Mouse (Mus musculus): ENCODE measurements at regions not wholly inside any gene's neighbourhood (a gene's known extent, or its start where the extent isn't known, plus 50 kb on each side); places are given as distances from the start of the nearest gene placed in this dataset.

DNA sequence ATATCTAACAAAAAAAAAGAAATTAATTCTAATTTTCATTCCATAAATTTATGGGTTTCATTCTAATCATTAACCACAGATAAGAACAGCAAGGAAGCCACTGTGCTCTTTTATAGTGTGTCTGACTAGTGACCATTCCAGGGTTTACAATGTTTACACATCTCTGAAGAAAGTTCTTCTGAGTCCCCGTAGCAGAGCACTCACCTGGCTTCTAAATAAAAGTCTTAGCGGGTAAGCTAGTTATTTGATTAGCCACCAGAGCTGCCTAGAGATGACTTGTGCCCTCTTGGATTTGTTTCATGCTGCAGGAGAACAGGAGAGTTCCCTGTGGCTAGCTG, 206.7 kb upstream of the Ank start:
- no peak for DNase-seq (ENCODE audit: low read depth, low spot score)

DNA sequence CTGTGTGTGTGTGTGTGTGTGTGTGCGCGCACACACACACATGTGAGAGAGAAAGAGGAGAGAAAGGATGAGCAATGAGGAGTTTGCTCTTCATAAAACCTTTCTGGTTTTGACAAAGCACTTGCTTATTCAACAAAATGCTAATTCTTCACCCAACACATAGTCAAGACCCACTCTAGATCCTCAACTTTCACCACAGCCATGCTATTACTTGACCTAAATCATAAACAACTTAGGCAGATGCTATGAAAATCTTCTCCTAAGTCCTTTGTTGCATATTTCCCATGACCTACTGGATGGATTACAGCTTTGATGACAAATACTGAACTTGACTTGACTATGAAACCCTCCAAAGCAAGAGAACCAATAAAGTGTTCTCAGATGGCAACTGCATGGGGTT, 196.3 kb upstream of the Ank start:
- no peak for DNase-seq (ENCODE audit: low read depth, low spot score)

DNA sequence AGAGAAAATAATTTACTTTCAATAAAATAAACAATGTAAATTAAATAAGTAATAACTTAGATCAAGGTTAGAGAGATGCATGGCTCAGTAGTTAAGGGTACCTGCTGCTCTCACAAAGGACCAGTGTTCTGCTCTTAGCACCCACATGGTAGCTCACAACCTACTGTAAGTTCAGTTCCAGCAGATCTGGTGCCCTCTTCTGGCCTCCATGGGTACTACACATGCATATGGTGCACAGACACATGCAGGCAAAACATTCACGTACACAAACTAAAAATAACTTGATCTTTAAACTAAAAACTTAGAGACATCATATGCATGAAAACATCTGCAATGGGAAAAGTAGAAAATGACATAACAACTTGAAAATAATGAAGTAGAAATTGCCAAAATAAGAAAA, 184.2 kb upstream of the Ank start:
- DNase-seq (ENCODE audit: low read depth, low spot score) = peak; percentile 7

DNA sequence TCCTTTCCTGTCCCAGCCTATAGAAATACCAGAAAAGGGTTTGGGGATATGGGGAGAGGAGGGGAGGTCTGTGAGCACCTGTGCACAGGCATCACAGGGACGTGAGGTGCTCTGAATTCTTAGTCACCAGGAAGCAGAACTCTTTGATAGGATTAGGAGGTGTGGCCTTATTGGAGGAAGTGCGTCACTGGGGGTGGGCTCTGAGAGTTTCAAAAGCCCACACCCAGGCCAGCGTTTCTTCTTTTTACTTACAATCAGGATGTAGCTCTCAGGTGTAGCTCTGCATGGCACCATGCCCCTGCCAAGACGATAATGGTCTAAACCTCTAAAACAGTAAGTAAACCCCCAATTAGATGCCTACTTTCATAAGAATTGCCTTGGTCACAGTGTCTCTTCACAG, 162.6 kb upstream of the Ank start:
- no peak for DNase-seq (ENCODE audit: low read depth, low spot score)

DNA sequence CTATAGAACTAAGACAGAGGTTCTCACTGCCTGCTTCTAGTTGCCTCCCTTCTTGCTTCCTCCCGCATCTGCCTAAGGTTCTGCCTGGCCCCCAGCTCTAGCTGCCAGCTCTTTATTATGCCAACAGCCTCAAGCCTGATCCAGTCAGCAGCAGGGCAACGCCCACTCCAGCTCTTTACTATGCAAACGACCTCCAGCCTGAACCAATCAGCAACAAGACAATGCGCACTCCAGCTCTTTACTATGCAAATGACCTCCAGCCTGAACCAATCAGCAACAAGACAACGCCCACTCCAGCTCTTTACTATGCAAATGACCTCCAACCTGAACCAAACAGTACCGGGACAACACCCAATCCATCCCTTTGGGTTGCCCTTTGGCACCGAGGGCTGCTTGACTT, 162.2 kb upstream of the Ank start:
- DNase-seq (ENCODE audit: low read depth, low spot score) = no peak

DNA sequence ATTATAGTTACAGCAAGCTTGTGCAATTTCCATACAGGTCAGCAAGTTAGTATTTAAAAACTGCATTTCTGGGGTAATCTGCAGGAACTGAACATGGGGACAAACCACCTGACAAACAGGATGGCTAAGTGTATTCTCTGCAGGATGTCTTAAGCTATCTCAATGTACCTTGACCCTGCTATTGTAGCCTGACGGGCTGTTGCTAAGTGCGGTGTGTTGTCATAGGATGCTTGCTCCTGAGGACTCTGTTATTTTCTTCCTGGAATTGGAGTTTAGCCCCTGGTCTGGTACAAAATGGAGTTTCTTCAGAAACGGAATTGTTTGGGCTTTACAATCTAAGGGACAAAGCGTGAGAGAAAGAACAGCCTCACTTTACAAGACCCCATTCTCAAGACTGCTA, 161.4 kb upstream of the Ank start:
- DNase-seq (ENCODE audit: low read depth, low spot score) = no peak

DNA sequence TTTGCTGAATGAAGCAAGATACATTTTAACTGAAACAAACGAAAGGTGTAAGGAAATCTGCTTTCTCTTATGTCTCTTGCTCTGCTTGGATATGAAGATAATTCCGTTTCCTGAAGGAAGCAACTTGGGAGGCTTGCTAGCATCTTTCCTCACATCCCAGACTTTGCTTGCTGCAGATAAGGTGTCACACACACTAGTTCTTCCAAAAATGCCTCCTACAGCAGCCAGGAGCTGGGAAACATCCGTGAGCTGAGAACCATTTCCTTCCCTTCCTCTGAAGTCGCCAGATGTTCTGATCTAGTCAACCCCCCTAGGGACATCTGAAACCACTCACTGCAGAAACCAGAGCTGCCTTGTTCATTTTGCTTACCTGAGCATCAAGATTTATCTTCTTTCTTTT, 157.8 kb upstream of the Ank start:
- no peak for DNase-seq (ENCODE audit: low read depth, low spot score)

DNA sequence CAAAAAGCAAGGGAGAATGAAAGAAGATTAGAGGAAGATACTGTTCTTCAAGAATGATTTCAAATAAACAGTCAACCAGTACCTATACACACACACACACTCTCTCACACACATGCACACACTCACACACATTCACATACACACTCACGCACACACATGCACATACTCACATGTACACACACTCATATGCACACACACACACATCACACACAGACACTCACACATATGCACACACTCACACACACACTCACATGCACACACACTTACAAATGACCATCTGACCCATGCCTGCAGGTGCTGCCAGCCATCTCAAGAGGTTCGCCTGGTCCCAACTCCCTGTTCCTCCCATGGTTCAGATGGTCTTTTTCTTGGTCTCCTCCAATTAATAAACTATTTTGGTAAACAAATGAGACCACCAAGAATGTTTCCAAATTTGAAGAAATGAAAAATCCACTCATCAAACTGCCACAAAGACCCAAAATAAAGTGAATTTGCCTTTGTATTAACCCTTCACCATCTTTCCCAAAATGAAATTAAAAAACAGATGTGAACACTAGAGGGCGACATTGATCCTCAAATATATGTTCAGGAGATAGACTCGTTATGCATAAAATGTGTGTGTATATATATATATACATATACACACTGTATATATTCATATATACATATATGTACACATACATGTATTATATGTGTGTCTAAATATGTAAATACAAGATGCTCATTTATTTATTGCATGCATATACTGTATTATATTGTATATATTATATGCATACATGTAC, 150.3 kb upstream of the Ank start:
- peak; percentile 41 for DNase-seq (ENCODE audit: low read depth, low spot score)

DNA sequence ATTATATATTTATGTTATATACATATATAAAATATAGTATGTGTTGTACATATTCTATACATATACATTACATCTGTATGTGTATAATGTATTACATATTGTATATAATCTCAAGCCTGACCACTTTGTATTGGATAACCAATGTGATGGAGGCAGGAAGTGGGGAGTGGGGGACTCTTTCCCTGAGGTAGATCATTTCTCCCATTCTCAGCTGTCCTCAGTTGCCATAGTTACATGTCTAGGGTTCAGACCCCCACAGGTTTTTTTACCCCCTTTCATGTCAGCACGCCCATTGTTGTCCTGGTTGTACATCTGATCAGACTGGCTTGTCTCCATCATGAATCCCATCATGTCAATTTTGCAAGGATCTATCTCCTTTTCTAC, 149.7 kb upstream of the Ank start:
- DNase-seq (ENCODE audit: low read depth, low spot score) = no peak

DNA sequence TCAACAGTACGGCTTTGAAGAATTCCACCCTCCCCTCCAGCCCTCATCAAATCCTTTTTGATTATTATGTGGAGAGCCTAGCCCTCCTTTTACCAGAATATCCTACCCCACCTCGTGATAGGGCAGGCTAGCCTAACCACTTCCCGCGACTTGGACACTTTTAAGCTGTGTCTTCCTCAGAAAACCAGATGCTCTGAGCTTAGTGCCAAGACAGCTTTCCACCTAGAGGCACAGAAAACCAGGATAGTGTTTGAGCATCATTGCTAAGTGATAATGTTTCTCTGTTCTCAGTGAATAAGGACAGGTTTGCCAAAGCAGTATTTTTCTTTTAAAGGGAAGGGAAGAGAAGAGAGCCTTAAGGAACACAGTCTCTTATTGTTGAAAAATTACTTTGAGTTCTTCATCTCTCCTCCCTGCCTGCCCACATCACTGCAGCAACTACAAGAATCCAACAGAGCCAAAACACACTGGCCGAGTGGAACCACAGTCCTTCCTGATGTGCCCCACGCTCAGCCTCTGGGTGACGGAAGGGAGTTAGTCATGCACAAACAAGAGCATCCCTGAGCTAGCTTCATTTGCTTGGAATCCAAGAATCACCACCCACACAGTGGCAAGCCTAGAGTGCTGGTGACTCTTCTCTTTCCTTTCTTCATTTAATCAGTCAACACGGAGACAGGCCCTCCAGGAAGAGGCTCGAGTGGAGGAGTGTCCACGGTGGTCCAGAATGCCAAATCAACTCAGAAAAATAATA, 144.4 kb upstream of the Ank start:
- no peak for DNase-seq (ENCODE audit: low read depth, low spot score)

DNA sequence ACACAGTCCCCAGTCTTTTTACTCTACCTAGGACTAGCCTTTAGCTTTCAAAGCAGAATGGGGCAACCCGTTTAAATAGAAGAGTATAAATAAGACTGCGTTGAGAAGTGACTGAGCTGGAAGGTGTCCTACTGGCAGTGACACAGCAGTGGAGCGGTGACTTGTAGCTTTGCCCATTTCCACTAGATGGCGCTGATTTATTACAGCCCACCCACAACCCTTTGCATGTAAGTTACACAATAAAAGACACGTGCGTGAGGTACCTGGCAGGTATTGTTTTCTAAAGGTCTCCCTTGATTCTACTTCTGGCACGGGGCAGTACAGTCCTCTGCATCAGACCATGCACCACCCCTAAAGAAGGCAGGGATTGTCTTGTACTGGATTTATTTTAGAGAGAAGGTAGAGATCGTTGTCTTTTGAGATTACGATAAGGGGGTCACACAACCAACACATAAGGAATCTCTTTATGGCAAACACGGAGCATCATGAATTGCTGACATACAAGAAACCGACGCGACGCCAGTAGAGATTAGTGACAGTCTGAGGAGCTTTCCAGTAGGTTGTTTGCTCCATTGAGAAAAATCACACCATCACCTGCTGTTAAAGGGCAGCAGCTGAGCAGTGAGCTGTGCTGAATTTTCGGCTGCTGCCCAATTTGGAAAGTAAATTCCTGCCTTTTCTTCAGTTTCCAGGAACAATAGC, 140.5 kb upstream of the Ank start:
- peak; percentile 65 for DNase-seq (ENCODE audit: low read depth, low spot score)

DNA sequence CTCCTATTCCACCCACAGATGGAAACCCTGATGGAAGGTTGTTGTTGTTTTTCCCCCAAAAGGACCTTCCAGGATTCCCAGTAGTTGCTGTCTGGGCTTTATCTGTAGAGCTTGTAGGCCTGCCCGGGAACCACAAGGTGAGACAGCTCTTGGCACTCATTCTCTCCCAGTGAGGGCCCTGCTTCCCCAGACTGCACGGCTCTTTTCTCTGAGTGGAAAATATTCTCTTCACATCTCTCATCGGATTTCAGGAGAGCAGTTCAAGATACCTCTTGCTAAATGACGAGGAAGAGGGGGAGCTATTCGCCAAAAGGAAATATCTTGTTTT, 140.0 kb upstream of the Ank start:
- DNase-seq (ENCODE audit: low read depth, low spot score) = no peak

DNA sequence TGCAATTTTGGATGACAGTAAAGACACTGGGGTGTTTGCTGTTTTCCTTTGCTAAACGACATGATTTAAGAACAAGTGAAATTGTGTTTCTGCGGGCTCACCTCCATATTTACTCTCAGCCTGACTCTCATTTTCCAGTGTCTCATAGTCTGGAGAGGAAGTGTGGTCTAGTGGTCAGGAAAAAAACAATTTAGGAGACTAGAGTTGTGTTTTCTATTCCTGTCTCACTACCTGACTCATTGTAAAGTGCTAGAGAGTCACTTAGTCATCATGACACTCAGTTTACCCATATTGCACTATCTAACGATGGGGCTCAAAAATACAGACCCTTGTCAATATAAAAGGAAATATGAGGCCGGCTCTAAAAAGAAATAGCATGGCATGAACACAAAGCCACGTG, 138.7 kb upstream of the Ank start:
- no peak for DNase-seq (ENCODE audit: low read depth, low spot score)

DNA sequence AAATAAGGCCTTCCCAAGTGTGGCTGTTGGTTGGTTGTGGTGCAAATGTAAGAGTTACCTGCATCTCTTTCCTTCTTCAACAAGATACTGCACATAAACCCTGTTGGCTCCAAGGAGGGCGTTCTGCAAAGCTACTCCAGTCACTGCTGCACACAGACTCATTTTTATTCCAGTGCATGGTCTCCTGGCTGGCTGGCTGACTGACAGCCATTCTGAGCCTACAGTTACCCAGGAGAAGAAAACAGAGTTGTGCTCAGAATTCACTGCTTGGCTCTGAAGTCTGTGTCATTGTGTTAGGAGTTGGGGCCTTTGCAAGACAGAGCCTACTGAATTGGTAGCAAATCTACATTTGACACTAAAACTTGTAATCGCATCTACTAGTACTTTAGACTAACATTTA, 138.0 kb upstream of the Ank start:
- DNase-seq (ENCODE audit: low read depth, low spot score) = no peak

DNA sequence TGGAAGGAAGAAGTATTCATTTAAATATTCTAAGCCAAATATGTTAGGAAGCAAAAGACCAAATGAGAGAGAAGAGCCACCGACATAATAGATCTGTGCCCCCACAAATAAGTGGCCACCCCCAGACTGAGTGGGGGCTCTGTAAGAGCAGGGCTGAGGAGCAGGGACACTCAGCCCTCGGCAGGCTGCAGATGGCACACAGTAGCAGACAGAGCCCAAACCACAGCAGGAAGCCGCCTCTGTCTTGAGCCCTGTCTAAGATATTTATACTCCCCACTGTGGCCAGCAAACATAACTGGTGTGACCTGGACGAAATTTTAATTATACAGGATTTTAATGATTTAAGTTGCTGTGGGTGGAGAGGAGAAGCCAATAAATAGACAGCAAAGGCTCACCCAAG, 126.4 kb upstream of the Ank start:
- no peak for DNase-seq (ENCODE audit: low read depth, low spot score)

DNA sequence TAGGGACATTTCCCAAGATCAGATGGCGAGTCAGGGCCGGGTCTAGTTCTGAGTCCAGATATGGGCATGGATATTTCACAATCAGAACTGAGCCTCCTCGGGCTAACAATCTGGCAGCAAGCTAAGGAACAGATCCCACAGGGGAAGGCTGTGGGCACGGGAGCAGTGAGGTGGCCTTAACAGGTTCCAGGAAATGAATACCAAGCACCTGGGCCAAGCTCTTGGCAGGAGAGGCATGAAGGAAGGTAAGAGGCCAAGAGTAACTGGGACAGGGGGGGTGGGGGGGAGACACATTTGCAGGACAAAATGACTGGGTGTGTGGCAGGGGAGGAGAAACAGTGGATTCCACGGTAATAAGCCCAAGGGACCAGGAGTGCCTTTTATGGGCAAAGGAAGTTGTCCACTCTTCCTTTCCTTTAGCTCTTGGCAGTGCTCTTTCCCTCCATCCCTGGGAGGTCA, 124.9 kb upstream of the Ank start:
- no peak for DNase-seq (ENCODE audit: low read depth, low spot score)

DNA sequence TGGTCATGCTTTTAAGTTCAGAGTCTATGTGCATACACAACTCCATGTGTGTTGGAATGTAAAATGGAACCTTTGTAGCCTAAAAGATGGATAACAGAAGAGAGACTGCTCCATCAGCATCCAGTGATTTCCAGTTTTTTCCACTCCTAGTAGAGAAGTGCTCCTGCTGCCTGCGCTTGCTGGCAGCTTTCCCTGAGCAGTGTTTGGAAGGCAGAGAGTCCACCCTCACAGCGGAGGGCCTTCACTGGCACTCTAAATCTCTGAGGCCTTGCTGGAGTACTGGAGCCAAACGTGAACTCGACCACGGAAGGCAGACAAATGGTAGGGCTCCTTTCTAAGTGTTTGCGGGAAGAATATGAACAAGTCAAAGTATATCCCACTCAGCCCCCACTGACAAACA, 108.0 kb upstream of the Ank start:
- DNase-seq (ENCODE audit: low read depth, low spot score) = no peak

DNA sequence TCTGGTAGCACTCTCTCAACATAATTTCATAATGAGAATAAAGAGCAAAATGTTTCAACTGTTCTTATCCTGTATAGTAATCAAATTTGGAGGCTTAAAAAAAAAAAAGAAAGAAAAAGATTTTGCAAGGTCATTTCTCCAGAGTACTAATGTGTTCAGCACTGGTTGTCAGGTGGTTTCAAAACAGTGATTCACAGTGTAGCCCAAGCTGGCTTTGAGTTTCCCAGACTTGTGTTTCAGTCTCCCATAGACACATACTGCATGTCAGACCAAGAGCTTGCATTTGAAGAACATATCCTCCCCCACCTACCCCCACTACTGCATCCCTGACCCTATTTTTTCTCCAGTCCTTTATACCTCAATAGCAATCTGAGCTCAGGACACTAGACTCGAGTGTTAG, 107.2 kb upstream of the Ank start:
- no peak for DNase-seq (ENCODE audit: low read depth, low spot score)

DNA sequence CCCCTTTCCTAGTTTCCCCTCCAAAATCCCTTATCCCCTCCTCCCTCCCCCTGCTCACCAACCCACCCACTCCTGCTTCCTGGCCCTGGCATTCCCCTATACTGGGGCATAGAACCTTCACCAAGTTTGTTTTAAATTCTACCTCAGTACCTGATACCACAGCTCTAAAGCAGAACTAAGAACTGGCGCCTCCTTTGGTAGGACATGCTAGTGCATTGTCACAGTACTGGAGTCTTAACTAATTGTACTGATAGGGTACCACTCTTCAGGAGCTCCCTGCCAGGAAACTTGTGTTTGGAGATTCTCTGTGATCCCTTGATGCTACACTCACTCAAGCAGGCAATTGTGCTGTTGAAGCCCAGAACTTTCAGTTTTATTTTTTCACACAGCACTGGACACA, 92.0 kb upstream of the Ank start:
- peak; percentile 20 for DNase-seq (ENCODE audit: low read depth, low spot score)

DNA sequence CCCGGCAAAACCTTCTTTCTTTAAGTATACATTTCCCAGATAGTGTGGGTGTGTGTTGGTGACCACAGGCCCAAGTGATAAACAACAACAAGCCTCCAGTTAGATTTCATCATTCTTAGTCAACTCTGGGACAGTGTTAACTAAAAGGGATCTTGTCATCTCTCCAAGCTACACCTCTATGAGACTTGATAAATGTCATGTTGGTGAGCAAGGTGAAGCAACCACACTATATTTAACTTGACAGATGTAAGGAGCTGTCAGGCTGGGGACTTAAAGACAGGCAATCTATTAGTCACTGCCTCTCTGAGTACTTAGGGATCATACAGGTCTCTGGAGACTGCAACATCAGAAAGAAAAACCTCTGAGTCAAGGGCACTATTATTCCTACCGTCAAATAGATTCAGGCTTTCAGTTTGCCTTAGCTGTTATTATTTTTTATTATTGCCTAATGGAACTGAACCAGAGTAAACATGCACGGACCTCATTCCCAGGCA, 87.8 kb upstream of the Ank start:
- no peak for DNase-seq (ENCODE audit: low read depth, low spot score)

DNA sequence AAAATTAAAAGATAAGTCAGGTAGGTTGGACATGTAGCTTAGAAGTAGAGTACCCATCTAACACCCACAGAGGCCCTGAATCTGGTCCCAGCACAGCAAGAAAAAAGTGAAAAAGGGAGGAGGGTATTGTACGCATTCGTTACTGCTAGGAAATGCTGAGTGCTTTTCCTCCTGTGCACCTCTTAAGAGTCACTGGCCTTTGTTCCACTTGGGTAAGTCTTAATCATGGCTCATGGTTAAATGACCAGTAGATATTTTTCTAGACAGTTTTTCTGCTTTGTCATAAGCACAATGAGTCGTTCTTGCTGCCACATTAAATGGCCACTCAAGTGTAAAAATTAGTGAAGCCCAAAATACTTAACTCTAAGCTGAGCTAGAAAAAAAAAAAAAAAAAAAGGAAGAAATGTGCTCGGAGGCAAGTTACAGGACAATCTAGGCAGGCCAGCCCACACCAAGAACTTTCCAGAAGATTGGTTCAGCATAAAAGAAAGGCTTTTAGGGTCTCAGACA, 86.0 kb upstream of the Ank start:
- DNase-seq (ENCODE audit: low read depth, low spot score) = peak; percentile 7

DNA sequence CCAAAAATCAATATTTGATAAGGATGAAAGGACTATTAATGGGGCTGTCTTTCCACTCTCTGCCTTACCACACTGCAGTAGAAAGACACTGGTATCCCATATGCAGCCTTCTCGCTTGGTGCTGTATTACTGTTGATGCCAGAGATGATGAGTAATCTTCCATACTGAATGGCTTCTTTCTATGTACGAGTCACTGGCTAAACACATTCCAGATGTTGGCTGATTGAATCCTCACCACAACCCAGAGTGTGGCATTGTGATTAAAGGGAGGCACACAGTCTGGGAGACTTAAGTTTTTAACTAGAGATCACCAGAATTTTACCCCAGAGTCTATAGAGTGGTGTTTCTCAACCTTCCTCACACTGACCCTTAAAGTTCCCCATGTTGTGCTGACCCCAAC, 84.9 kb upstream of the Ank start:
- no peak for DNase-seq (ENCODE audit: low read depth, low spot score)

DNA sequence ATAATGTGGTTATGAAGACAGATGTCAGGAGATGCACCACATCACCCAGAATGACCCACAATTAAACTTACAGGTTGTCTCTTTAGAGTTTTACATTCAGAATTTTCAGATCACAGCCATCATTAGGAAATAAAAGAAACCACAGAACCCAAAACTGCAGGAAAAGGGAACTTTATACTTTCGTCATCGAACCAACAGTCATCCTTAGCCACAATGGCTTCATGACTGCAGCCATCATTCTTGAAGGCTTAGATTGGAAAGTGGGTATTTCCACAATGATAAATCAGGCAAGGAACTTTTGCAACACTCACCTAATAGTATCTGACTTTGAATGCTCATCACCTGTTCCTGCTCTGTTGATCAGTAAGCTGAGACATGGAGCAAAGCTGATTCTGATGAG, 75.9 kb upstream of the Ank start:
- no peak for DNase-seq (ENCODE audit: low read depth, low spot score)
